Comparison of ENCODE assay signal across 9 mouse cellular contexts in genomic region chr15:100746478-100747120, GRCm38 (mm10). TPM values are rescaled to one million over a fixed set of nuclear protein-coding genes. Genes with fewer than 3 reads are reported as not detected.
DNase-seq lines count a peak whose midpoint lies in the region; ATAC-seq and TF ChIP-seq lines count a peak whose summit lies in the region.
"Had no signal": no experiment of that assay in that cellular context is flagged by ENCODE, and none has a peak within 500 bp of the region (broad histone marks: within the 10 kb centered on the region; RNA-seq: fewer than 3 reads in every experiment).

No protein-coding gene starts in this region.

- H3K27me3 ChIP-seq in hindbrain, embryonic 10.5 days (ENCODE audit: insufficient read depth, poor library complexity, severe bottlenecking) = peaks cover 19% of the 10 kb centered on the region
- no peaks in the 10 kb centered on the region for H3K27me3 ChIP-seq in liver, embryonic 15.5 days
- H3K27me3 ChIP-seq in stomach, postnatal 0 days (ENCODE audit: control insufficient read depth, insufficient read depth, low read length) = no peaks in the 10 kb centered on the region

- H3K4me1 ChIP-seq in hindbrain, embryonic 10.5 days (replicated peaks) = peaks cover 16% of the 10 kb centered on the region
- H3K4me1 ChIP-seq in liver, embryonic 15.5 days (replicated peaks) = peaks cover 56% of the 10 kb centered on the region
- H3K4me1 ChIP-seq in stomach, postnatal 0 days (replicated peaks; ENCODE audit: control insufficient read depth, insufficient read depth) = no peaks in the 10 kb centered on the region

- H3K4me2 ChIP-seq in liver, embryonic 15.5 days = peak overlapping the region; percentile 89
- peak overlapping the region; percentile 46 for H3K4me2 ChIP-seq in stomach, postnatal 0 days (replicated peaks; ENCODE audit: low read depth)

- WGBS in hindbrain, embryonic 10.5 days = 43% methylated on average over 6 of the region's 6 CpGs
- WGBS in liver, embryonic 15.5 days (ENCODE audit: insufficient replicate concordance) = 28% methylated on average over 6 of the region's 6 CpGs
- 26% methylated on average over 6 of the region's 6 CpGs for WGBS in stomach, postnatal 0 days

- no peaks in the 10 kb centered on the region for H3K36me3 ChIP-seq in hindbrain, embryonic 10.5 days
- no peaks in the 10 kb centered on the region for H3K36me3 ChIP-seq in liver, embryonic 15.5 days (replicated peaks)
- no peaks in the 10 kb centered on the region for H3K36me3 ChIP-seq in stomach, postnatal 0 days (ENCODE audit: control insufficient read depth, insufficient read depth, low read length)

- peak; percentile 18; the same call in 1 of the 2 replicates for ATAC-seq in liver, embryonic 15.5 days (ENCODE audit: insufficient read depth)
- no peak for ATAC-seq in stomach, postnatal 0 days (ENCODE audit: low FRiP score, low TSS enrichment)

- no peak for TF ChIP-seq EP300 in stomach, postnatal 0 days (optimal IDR thresholded peaks at IDR 0.05)

- H3K9me3 ChIP-seq in hindbrain, embryonic 10.5 days = no peaks in the 10 kb centered on the region
- H3K9me3 ChIP-seq in liver, embryonic 15.5 days (replicated peaks) = no peaks in the 10 kb centered on the region
- H3K9me3 ChIP-seq in stomach, postnatal 0 days (ENCODE audit: control insufficient read depth, low read length) = no peaks in the 10 kb centered on the region

- no peak overlapping the region for H3K27ac ChIP-seq in hindbrain, embryonic 10.5 days
- peak overlapping the region; percentile 85 for H3K27ac ChIP-seq in liver, embryonic 15.5 days (replicated peaks)
- H3K27ac ChIP-seq in stomach, postnatal 0 days (replicated peaks) = no peak overlapping the region

- peak; percentile 51 for DNase-seq in thymus, postnatal 4 days
- DNase-seq in thymus, postnatal 10 days (ENCODE audit: low spot score in 2 of 2) = no peak
- DNase-seq in hindbrain, embryonic 10.5 days (ENCODE audit: low spot score) = no peak
- DNase-seq in stomach, postnatal 0 days (ENCODE audit: low spot score) = no peak
- DNase-seq in testis, postnatal 10 days (ENCODE audit: low spot score) = no peak
- DNase-seq in layer of hippocampus, adult 9-11 months = no peak
- DNase-seq in kidney, postnatal 10 days = no peak
- DNase-seq: gastrocnemius, postnatal 10 days had no signal

- TF ChIP-seq CTCF in stomach, postnatal 0 days (IDR thresholded peaks at IDR 0.05; ENCODE audit: low read depth) = no peak

- H3K4me3 ChIP-seq in hindbrain, embryonic 10.5 days = peak overlapping the region; percentile 49
- H3K4me3 ChIP-seq in liver, embryonic 15.5 days (replicated peaks) = peak overlapping the region; percentile 55
- H3K4me3 ChIP-seq in stomach, postnatal 0 days (ENCODE audit: low read depth, low read length) = no peak overlapping the region

- peak overlapping the region; percentile 45 for H3K9ac ChIP-seq in liver, embryonic 15.5 days
- H3K9ac ChIP-seq in stomach, postnatal 0 days (ENCODE audit: low read length) = no peak overlapping the region

RNA-seq across cellular contexts. Expression of gene Slc4a8, which starts 14.9 kb away (rescaled TPM):
- 9.5 and 10.0 TPM in 2 replicates for polyA plus RNA-seq in hindbrain, embryonic 10.5 days (2016; fragmentation: Nextera tagmentation; extraction: Ambion mirVana)
- 0.25 and 0.50 TPM in 2 replicates for polyA plus RNA-seq in liver, embryonic 15.5 days (2015; fragmentation: Nextera tagmentation; extraction: Ambion mirVana)
- polyA plus RNA-seq in stomach, postnatal 0 days (2015; fragmentation: Nextera tagmentation; extraction: Ambion mirVana) = 2.2 TPM in 2 replicates

RNA-seq across cellular contexts. Expression of gene Galnt6, which starts 17.4 kb away (rescaled TPM):
- 0.05 and 0.11 TPM in 2 replicates for polyA plus RNA-seq in hindbrain, embryonic 10.5 days (2016; fragmentation: Nextera tagmentation; extraction: Ambion mirVana)
- 1.2 and 1.5 TPM in 2 replicates for polyA plus RNA-seq in liver, embryonic 15.5 days (2015; fragmentation: Nextera tagmentation; extraction: Ambion mirVana)
- polyA plus RNA-seq in stomach, postnatal 0 days (2015; fragmentation: Nextera tagmentation; extraction: Ambion mirVana) = 9.5 and 11.0 TPM in 2 replicates

RNA-seq across cellular contexts. Expression of gene Cela1, which starts 58.9 kb away (rescaled TPM):
- polyA plus RNA-seq in hindbrain, embryonic 10.5 days (2016; fragmentation: Nextera tagmentation; extraction: Ambion mirVana) = 1.6 and 2.8 TPM in 2 replicates
- polyA plus RNA-seq in liver, embryonic 15.5 days (2015; fragmentation: Nextera tagmentation; extraction: Ambion mirVana) = 17.0 and 22.6 TPM in 2 replicates
- 22.3 and 24.1 TPM in 2 replicates for polyA plus RNA-seq in stomach, postnatal 0 days (2015; fragmentation: Nextera tagmentation; extraction: Ambion mirVana)
